21 mouse cellular contexts compared by ENCODE assay signal in the genomic region with DNA sequence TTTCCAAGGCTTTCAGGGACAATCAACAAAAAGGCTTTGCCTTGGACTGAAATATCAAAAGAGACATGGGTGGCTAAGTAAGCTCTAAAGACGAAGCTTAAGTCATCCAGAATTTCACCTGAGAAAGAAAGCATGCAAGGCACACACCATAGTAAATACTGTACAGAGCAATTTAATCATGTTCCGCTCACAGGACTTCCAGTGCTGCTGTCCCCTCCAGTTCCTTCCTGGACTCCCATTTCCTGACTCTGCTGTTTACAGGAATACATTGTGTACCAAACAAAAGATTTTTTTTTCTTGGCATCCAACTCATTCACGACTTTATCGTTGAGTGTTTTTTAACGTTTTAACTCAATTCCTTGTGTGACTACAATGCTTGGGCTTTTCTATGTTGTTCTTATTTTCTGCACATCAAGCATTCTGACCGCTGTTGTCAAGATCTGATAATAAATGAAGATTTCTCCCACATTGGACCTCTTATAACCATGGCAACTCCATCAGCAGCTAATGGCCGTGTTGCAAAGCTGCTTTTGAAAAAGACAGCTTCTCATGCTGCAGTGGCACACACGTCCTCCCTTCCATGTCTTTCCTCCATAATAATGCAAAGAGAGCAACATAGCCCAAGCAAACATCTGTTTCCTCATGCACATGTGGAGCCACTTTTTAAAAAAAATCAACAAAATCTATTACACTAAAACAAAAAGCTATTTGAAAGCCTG.
A peak's percentile ranks its signal among the peaks of the same experiment; 100 is the strongest.
DNase-seq lines count a peak whose midpoint lies in the region; ATAC-seq and TF ChIP-seq lines count a peak whose summit lies in the region.
"Had no signal": no experiment of that assay in that cellular context is flagged by ENCODE, and none has a peak within 500 bp of the region (broad histone marks: within the 10 kb centered on the region; RNA-seq: fewer than 3 reads in every experiment).

No protein-coding gene starts in this region.

- no peaks in the 10 kb centered on the region for H3K27me3 ChIP-seq in forebrain, embryonic 14.5 days (replicated peaks; ENCODE audit: control insufficient read depth, insufficient read depth, low read length)
- H3K27me3 ChIP-seq in forebrain, embryonic 10.5 days (ENCODE audit: poor library complexity, severe bottlenecking) = no peaks in the 10 kb centered on the region
- no peaks in the 10 kb centered on the region for H3K27me3 ChIP-seq in hindbrain, embryonic 11.5 days (ENCODE audit: control insufficient read depth, insufficient read depth, low read length)
- H3K27me3 ChIP-seq in hindbrain, embryonic 10.5 days (ENCODE audit: insufficient read depth, poor library complexity, severe bottlenecking) = no peaks in the 10 kb centered on the region
- no peaks in the 10 kb centered on the region for H3K27me3 ChIP-seq in midbrain, embryonic 15.5 days (replicated peaks)
- no peaks in the 10 kb centered on the region for H3K27me3 ChIP-seq in midbrain, embryonic 14.5 days (ENCODE audit: control insufficient read depth, insufficient read depth, low read length)
- H3K27me3 ChIP-seq in hindbrain, postnatal 0 days (ENCODE audit: insufficient read depth, low read length) = no peaks in the 10 kb centered on the region
- H3K27me3 ChIP-seq: CH12.LX; heart, embryonic 13.5 days; limb, embryonic 13.5 days; liver, embryonic 15.5 days had no signal

- H3K9me3 ChIP-seq in forebrain, embryonic 14.5 days (replicated peaks; ENCODE audit: control insufficient read depth, low read length) = no peaks in the 10 kb centered on the region
- no peaks in the 10 kb centered on the region for H3K9me3 ChIP-seq in forebrain, embryonic 10.5 days
- no peaks in the 10 kb centered on the region for H3K9me3 ChIP-seq in hindbrain, embryonic 11.5 days (ENCODE audit: control insufficient read depth, low read length)
- no peaks in the 10 kb centered on the region for H3K9me3 ChIP-seq in hindbrain, embryonic 10.5 days
- no peaks in the 10 kb centered on the region for H3K9me3 ChIP-seq in midbrain, embryonic 15.5 days
- H3K9me3 ChIP-seq in midbrain, embryonic 14.5 days (ENCODE audit: control insufficient read depth, low read length) = no peaks in the 10 kb centered on the region
- H3K9me3 ChIP-seq in hindbrain, postnatal 0 days (ENCODE audit: low read length) = no peaks in the 10 kb centered on the region
- H3K9me3 ChIP-seq: embryonic facial prominence, embryonic 10.5 days; heart, embryonic 13.5 days; limb, embryonic 13.5 days; liver, embryonic 15.5 days had no signal

- WGBS in forebrain, embryonic 14.5 days = 48% methylated on average over 8 of the region's 8 CpGs
- WGBS in forebrain, embryonic 10.5 days = 84% methylated on average over 8 of the region's 8 CpGs
- WGBS in hindbrain, embryonic 11.5 days = 55% methylated on average over 8 of the region's 8 CpGs
- WGBS in hindbrain, embryonic 10.5 days = 75% methylated on average over 8 of the region's 8 CpGs
- 48% methylated on average over 8 of the region's 8 CpGs for WGBS in midbrain, embryonic 15.5 days
- WGBS in midbrain, embryonic 14.5 days = 47% methylated on average over 8 of the region's 8 CpGs
- WGBS in hindbrain, postnatal 0 days = 40% methylated on average over 8 of the region's 8 CpGs

- no peak overlapping the region for H3K27ac ChIP-seq in forebrain, embryonic 14.5 days (ENCODE audit: low read depth, low read length)
- H3K27ac ChIP-seq in forebrain, embryonic 10.5 days = no peak overlapping the region
- H3K27ac ChIP-seq in hindbrain, embryonic 11.5 days (ENCODE audit: low read depth, low read length) = peak overlapping the region; percentile 2; the same call in 1 of the 2 replicates
- H3K27ac ChIP-seq in hindbrain, embryonic 10.5 days = no peak overlapping the region
- 0 out of 2 replicates have a peak overlapping the region, but pooled peaks have one; percentile 12 for H3K27ac ChIP-seq in midbrain, embryonic 15.5 days
- no peak overlapping the region for H3K27ac ChIP-seq in midbrain, embryonic 14.5 days (replicated peaks; ENCODE audit: low read depth, low read length)
- peak overlapping the region; percentile 46; the same call in 1 of the 2 replicates for H3K27ac ChIP-seq in hindbrain, postnatal 0 days
- H3K27ac ChIP-seq: embryonic facial prominence, embryonic 10.5 days; heart, embryonic 13.5 days; limb, embryonic 13.5 days; liver, embryonic 15.5 days had no signal

- no peak for TF ChIP-seq CTCF in hindbrain, postnatal 0 days (IDR thresholded peaks at IDR 0.05; ENCODE audit: low read depth)

- H3K4me2 ChIP-seq in forebrain, embryonic 14.5 days (ENCODE audit: low read length) = no peak overlapping the region
- H3K4me2 ChIP-seq in hindbrain, embryonic 11.5 days (replicated peaks; ENCODE audit: low read depth, low read length) = no peak overlapping the region
- H3K4me2 ChIP-seq in midbrain, embryonic 15.5 days = no peak overlapping the region
- H3K4me2 ChIP-seq in midbrain, embryonic 14.5 days (ENCODE audit: low read length) = no peak overlapping the region
- H3K4me2 ChIP-seq in hindbrain, postnatal 0 days (ENCODE audit: low read depth, low read length) = peak overlapping the region; percentile 18; the same call in 1 of the 2 replicates
- H3K4me2 ChIP-seq: heart, embryonic 13.5 days; limb, embryonic 13.5 days; liver, embryonic 15.5 days had no signal

- H3K9ac ChIP-seq in forebrain, embryonic 14.5 days (ENCODE audit: low read length) = no peak overlapping the region
- no peak overlapping the region for H3K9ac ChIP-seq in hindbrain, embryonic 11.5 days (ENCODE audit: low read depth, low read length)
- no peak overlapping the region for H3K9ac ChIP-seq in midbrain, embryonic 15.5 days
- H3K9ac ChIP-seq in midbrain, embryonic 14.5 days (replicated peaks; ENCODE audit: low read length) = no peak overlapping the region
- H3K9ac ChIP-seq in hindbrain, postnatal 0 days (replicated peaks; ENCODE audit: low read length) = no peak overlapping the region
- H3K9ac ChIP-seq: heart, embryonic 13.5 days; limb, embryonic 13.5 days; liver, embryonic 15.5 days had no signal

- DNase-seq in forebrain, embryonic 14.5 days (ENCODE audit: low spot score) = peak; percentile 16
- DNase-seq in forebrain, embryonic 10.5 days (ENCODE audit: extremely low spot score, low spot score) = no peak
- peak; percentile 19 for DNase-seq in hindbrain, embryonic 11.5 days (ENCODE audit: low spot score)
- no peak for DNase-seq in hindbrain, embryonic 10.5 days (ENCODE audit: low spot score)
- DNase-seq in midbrain, embryonic 14.5 days = no peak
- peak; percentile 24 for DNase-seq in hindbrain, postnatal 0 days (ENCODE audit: low spot score)
- DNase-seq in embryo, embryonic 9.5 days (ENCODE audit: extremely low spot score) = no peak
- DNase-seq: adrenal gland, postnatal 14 days; cerebellum, postnatal 25 days; kidney, postnatal 10 days; layer of hippocampus, adult 9-11 months; right cerebral cortex, postnatal 14 days; thymus, postnatal 25 days had no signal

- H3K36me3 ChIP-seq in forebrain, embryonic 14.5 days (ENCODE audit: control insufficient read depth, insufficient read depth, low read length) = no peaks in the 10 kb centered on the region
- no peaks in the 10 kb centered on the region for H3K36me3 ChIP-seq in forebrain, embryonic 10.5 days (replicated peaks)
- no peaks in the 10 kb centered on the region for H3K36me3 ChIP-seq in hindbrain, embryonic 11.5 days (ENCODE audit: control insufficient read depth, insufficient read depth, low read length)
- H3K36me3 ChIP-seq in hindbrain, embryonic 10.5 days = no peaks in the 10 kb centered on the region
- H3K36me3 ChIP-seq in midbrain, embryonic 15.5 days (replicated peaks) = no peaks in the 10 kb centered on the region
- no peaks in the 10 kb centered on the region for H3K36me3 ChIP-seq in midbrain, embryonic 14.5 days (ENCODE audit: control insufficient read depth, insufficient read depth, low read length)
- H3K36me3 ChIP-seq in hindbrain, postnatal 0 days (ENCODE audit: insufficient read depth, low read length) = no peaks in the 10 kb centered on the region
- H3K36me3 ChIP-seq: embryonic facial prominence, embryonic 10.5 days; heart, embryonic 13.5 days; limb, embryonic 13.5 days; liver, embryonic 15.5 days had no signal

- ATAC-seq in forebrain, embryonic 14.5 days = 0 out of 2 replicates have a peak, but pooled peaks have one; percentile 60
- ATAC-seq in hindbrain, embryonic 11.5 days (ENCODE audit: low FRiP score) = peak; percentile 73
- peak; percentile 55; the same call in 1 of the 2 replicates for ATAC-seq in midbrain, embryonic 15.5 days (replicated peaks)
- no peak for ATAC-seq in midbrain, embryonic 14.5 days (ENCODE audit: low FRiP score, low TSS enrichment)
- peak; percentile 57; the same call in 1 of the 2 replicates for ATAC-seq in hindbrain, postnatal 0 days

- H3K4me3 ChIP-seq in forebrain, embryonic 14.5 days (ENCODE audit: low read depth, low read length) = no peak overlapping the region
- H3K4me3 ChIP-seq in forebrain, embryonic 10.5 days = no peak overlapping the region
- H3K4me3 ChIP-seq in hindbrain, embryonic 11.5 days (ENCODE audit: low read depth, low read length) = no peak overlapping the region
- no peak overlapping the region for H3K4me3 ChIP-seq in hindbrain, embryonic 10.5 days
- H3K4me3 ChIP-seq in midbrain, embryonic 15.5 days = no peak overlapping the region
- no peak overlapping the region for H3K4me3 ChIP-seq in midbrain, embryonic 14.5 days (replicated peaks; ENCODE audit: low read depth, low read length)
- H3K4me3 ChIP-seq in hindbrain, postnatal 0 days (ENCODE audit: low read length) = no peak overlapping the region
- H3K4me3 ChIP-seq: embryonic facial prominence, embryonic 10.5 days; erythroblast, embryonic 14.5 days; heart, embryonic 13.5 days; limb, embryonic 13.5 days; liver, embryonic 15.5 days; myocyte had no signal

- no peaks in the 10 kb centered on the region for H3K4me1 ChIP-seq in forebrain, embryonic 14.5 days (ENCODE audit: control insufficient read depth, insufficient read depth, low read length)
- no peaks in the 10 kb centered on the region for H3K4me1 ChIP-seq in forebrain, embryonic 10.5 days
- no peaks in the 10 kb centered on the region for H3K4me1 ChIP-seq in hindbrain, embryonic 11.5 days (replicated peaks; ENCODE audit: control insufficient read depth, insufficient read depth, low read length)
- H3K4me1 ChIP-seq in hindbrain, embryonic 10.5 days (replicated peaks) = 0 out of 2 replicates have a peak, but pooled peaks cover 14% of the 10 kb centered on the region
- H3K4me1 ChIP-seq in midbrain, embryonic 15.5 days = peaks cover 6% of the 10 kb centered on the region
- H3K4me1 ChIP-seq in midbrain, embryonic 14.5 days (ENCODE audit: control insufficient read depth, insufficient read depth, low read length) = no peaks in the 10 kb centered on the region; the same call in 1 of the 2 replicates
- peaks cover 13% of the 10 kb centered on the region; the same call in 1 of the 2 replicates for H3K4me1 ChIP-seq in hindbrain, postnatal 0 days (ENCODE audit: insufficient read depth, low read length)
- H3K4me1 ChIP-seq: embryonic facial prominence, embryonic 10.5 days; heart, embryonic 13.5 days; limb, embryonic 13.5 days; liver, embryonic 15.5 days had no signal

Comparison
In these comparisons a context has a peak if more than half of its experiments do, and no peak if none do; other contexts are left out.
1. DNase-seq: peak in forebrain, embryonic 14.5 days (single experiment), hindbrain, embryonic 11.5 days (single experiment) and hindbrain, postnatal 0 days (single experiment); none in forebrain, embryonic 10.5 days (single experiment), hindbrain, embryonic 10.5 days (single experiment), midbrain, embryonic 14.5 days (single experiment) and embryo, embryonic 9.5 days (single experiment).
2. H3K27ac ChIP-seq: peak in hindbrain, embryonic 11.5 days (single experiment), midbrain, embryonic 15.5 days (single experiment) and hindbrain, postnatal 0 days (single experiment); none in forebrain, embryonic 14.5 days (single experiment), forebrain, embryonic 10.5 days (single experiment), hindbrain, embryonic 10.5 days (single experiment) and midbrain, embryonic 14.5 days (single experiment).